ENCODE assay signal across 21 mouse cellular contexts in the genomic region with DNA sequence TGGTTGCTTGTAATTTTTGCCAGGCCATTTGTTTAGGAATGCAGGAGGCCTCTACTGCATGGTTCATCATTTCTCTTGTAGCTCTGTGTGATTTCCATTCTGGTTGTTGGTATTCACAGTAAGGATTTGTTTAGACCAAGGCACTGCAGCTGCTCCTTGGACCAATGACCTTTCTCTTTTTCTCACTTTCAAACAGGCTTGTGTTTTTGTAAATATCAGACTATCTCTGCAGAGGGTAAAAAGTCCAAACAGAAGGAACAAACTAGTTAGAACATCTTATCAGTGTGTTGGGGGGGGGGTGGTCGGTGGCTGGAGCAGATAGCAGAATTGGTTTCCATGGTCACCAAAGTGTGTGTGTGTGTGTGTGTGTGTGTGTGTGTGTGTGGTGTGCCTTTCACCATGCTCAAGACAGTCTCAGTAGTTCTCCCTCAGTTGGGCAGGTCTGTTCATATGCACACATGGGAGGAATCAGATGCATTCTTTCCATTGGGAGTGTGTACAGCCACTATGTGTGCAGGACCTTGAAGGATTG.
DNase-seq lines count a peak whose midpoint lies in the region; ATAC-seq lines count a peak whose summit lies in the region.
"Had no signal": no experiment of that assay in that cellular context is flagged by ENCODE, and none has a peak within 500 bp of the region (broad histone marks: within the 10 kb centered on the region; RNA-seq: fewer than 3 reads in every experiment).

No protein-coding gene starts in this region.

- no peaks in the 10 kb centered on the region for H3K9me3 ChIP-seq in heart, embryonic 12.5 days (replicated peaks)
- no peaks in the 10 kb centered on the region for H3K9me3 ChIP-seq in heart, embryonic 10.5 days
- H3K9me3 ChIP-seq in midbrain, embryonic 15.5 days, result no peaks in the 10 kb centered on the region
- H3K9me3 ChIP-seq: forebrain, embryonic 12.5 days; neural tube, embryonic 12.5 days had no signal

- no peak overlapping the region for H3K4me2 ChIP-seq in heart, embryonic 12.5 days
- H3K4me2 ChIP-seq in midbrain, embryonic 15.5 days, result no peak overlapping the region
- H3K4me2 ChIP-seq: forebrain, embryonic 12.5 days; heart, embryonic 11.5 days; hindbrain, embryonic 14.5 days; neural tube, embryonic 12.5 days had no signal

- peak; percentile 42; the same call in 1 of the 2 replicates for ATAC-seq in heart, embryonic 12.5 days (ENCODE audit: insufficient number of reproducible peaks, low FRiP score)
- ATAC-seq in megakaryocyte progenitor cell, adult 5-6 weeks (replicated peaks; ENCODE audit: poor library complexity), result peak; percentile 51
- no peak for ATAC-seq in midbrain, embryonic 15.5 days (replicated peaks)

- peaks cover 6% of the 10 kb centered on the region for H3K4me1 ChIP-seq in heart, embryonic 12.5 days (replicated peaks)
- peaks cover 6% of the 10 kb centered on the region for H3K4me1 ChIP-seq in heart, embryonic 10.5 days
- H3K4me1 ChIP-seq in midbrain, embryonic 15.5 days, result no peaks in the 10 kb centered on the region
- H3K4me1 ChIP-seq: forebrain, embryonic 12.5 days; neural tube, embryonic 12.5 days had no signal

- H3K36me3 ChIP-seq in heart, embryonic 12.5 days, result peaks cover 35% of the 10 kb centered on the region
- H3K36me3 ChIP-seq in heart, embryonic 10.5 days, result peaks cover 20% of the 10 kb centered on the region
- H3K36me3 ChIP-seq in midbrain, embryonic 15.5 days (replicated peaks), result peaks cover under 1% of the 10 kb centered on the region; the same call in 1 of the 2 replicates

- no peaks in the 10 kb centered on the region for H3K27me3 ChIP-seq in heart, embryonic 12.5 days (replicated peaks)
- no peaks in the 10 kb centered on the region for H3K27me3 ChIP-seq in heart, embryonic 10.5 days (ENCODE audit: insufficient read depth, poor library complexity, severe bottlenecking)
- H3K27me3 ChIP-seq in midbrain, embryonic 15.5 days (replicated peaks), result no peaks in the 10 kb centered on the region
- H3K27me3 ChIP-seq: forebrain, embryonic 12.5 days; neural tube, embryonic 12.5 days had no signal

- no peak overlapping the region for H3K4me3 ChIP-seq in heart, embryonic 12.5 days
- no peak overlapping the region for H3K4me3 ChIP-seq in heart, embryonic 10.5 days
- H3K4me3 ChIP-seq in midbrain, embryonic 15.5 days, result no peak overlapping the region
- H3K4me3 ChIP-seq: forebrain, embryonic 12.5 days; neural tube, embryonic 12.5 days had no signal

- no peak for DNase-seq in heart, embryonic 10.5 days (ENCODE audit: low spot score)
- peak; percentile 25 for DNase-seq in ovary, adult 18-20 months (ENCODE audit: low spot score)
- DNase-seq in ovary, postnatal 10 days (ENCODE audit: low spot score), result no peak
- DNase-seq in kidney, postnatal 36 days, result no peak
- no peak for DNase-seq in thymus, postnatal 14 days
- DNase-seq: adrenal gland, adult 2 months; cerebellum, postnatal 14 days; gastrocnemius, postnatal 25 days; kidney, adult 11 months; kidney, postnatal 25 days; layer of hippocampus, postnatal 36 days; left cerebral cortex, postnatal 4 days; right cerebral cortex, postnatal 4 days; thymus, adult 2 months had no signal

- H3K9ac ChIP-seq in heart, embryonic 12.5 days, result no peak overlapping the region
- H3K9ac ChIP-seq in midbrain, embryonic 15.5 days, result no peak overlapping the region
- H3K9ac ChIP-seq: forebrain, embryonic 12.5 days; hindbrain, embryonic 14.5 days; neural tube, embryonic 12.5 days had no signal

- no peak overlapping the region for H3K27ac ChIP-seq in heart, embryonic 12.5 days (ENCODE audit: poor library complexity, severe bottlenecking)
- H3K27ac ChIP-seq in heart, embryonic 10.5 days, result no peak overlapping the region
- H3K27ac ChIP-seq in midbrain, embryonic 15.5 days, result no peak overlapping the region
- H3K27ac ChIP-seq: forebrain, embryonic 12.5 days; hindbrain, embryonic 14.5 days; neural tube, embryonic 12.5 days had no signal

- 8% methylated on average over 1 of the region's 1 CpGs for WGBS in heart, embryonic 12.5 days
- 6% methylated on average over 1 of the region's 1 CpGs for WGBS in heart, embryonic 10.5 days
- 56% methylated on average over 1 of the region's 1 CpGs for WGBS in midbrain, embryonic 15.5 days
